Mouse (Mus musculus): ENCODE results near the gene Parp3. TPM values are rescaled to one million over a fixed set of nuclear protein-coding genes. Genes with fewer than 3 reads are reported as not detected.

Gene Parp3
- 0.98 and 1.6 TPM in 2 replicates for polyA plus RNA-seq (2014; fragmentation: Nextera tagmentation; extraction: Ambion mirVana)

GRCm38 (mm10) chr9:106476924-106477484, at the start of gene Parp3:
TSS of gene Parp3 (minus strand) at chr9:106476949.
- peaks cover 13% of the 10 kb centered on the region for H3K4me1 ChIP-seq (ENCODE audit: control insufficient read depth, insufficient read depth, low read length)

GRCm38 (mm10) chr9:106519909-106520308, 43.2 kb upstream of the Parp3 start:
- Histone ChIP-seq H3K4me3 (ENCODE audit: low read depth, low read length) (no peak overlapping the region), H3K4me1 (ENCODE audit: control insufficient read depth, insufficient read depth, low read length) (no peaks in the 10 kb centered on the region), H3K4me2 (ENCODE audit: low read depth) (no peak overlapping the region), H3K27me3 (ENCODE audit: control insufficient read depth, insufficient read depth, low read length) (no peaks in the 10 kb centered on the region), H3K9ac (ENCODE audit: low read length) (no peak overlapping the region), H3K9me3 (ENCODE audit: control insufficient read depth, low read length) (no peaks in the 10 kb centered on the region), H3K27ac (ENCODE audit: low read depth, low read length) (no peak overlapping the region), H3K36me3 (ENCODE audit: control insufficient read depth, insufficient read depth, low read length) (no peaks in the 10 kb centered on the region)
- no peak for ATAC-seq (ENCODE audit: insufficient read depth, low FRiP score, low TSS enrichment)
- WGBS = 81% methylated on average over 8 of the region's 8 CpGs
- no peak for DNase-seq (ENCODE audit: low spot score)

More at GRCm38 (mm10) chr9:106476924-106477484, at the start of gene Parp3:
- peak within 1 kb of the TSS; percentile 75 for H3K9ac ChIP-seq (ENCODE audit: low read length)
- H3K9me3 ChIP-seq (ENCODE audit: control insufficient read depth, low read length) = no peaks in the 10 kb centered on the region
- H3K4me3 ChIP-seq (ENCODE audit: low read depth, low read length) = peak within 1 kb of the TSS; percentile 73
- ATAC-seq (ENCODE audit: insufficient read depth, low FRiP score, low TSS enrichment) (peak; percentile 96), DNase-seq (ENCODE audit: low spot score) (peak; percentile 99)
- H3K36me3 ChIP-seq (ENCODE audit: control insufficient read depth, insufficient read depth, low read length) = no peaks in the 10 kb centered on the region
- under 1% methylated on average over 41 of the region's 41 CpGs for WGBS
- H3K27me3 ChIP-seq (ENCODE audit: control insufficient read depth, insufficient read depth, low read length) = no peaks in the 10 kb centered on the region
- no peak within 1 kb of the TSS for H3K27ac ChIP-seq (ENCODE audit: low read depth, low read length)
- peak within 1 kb of the TSS; percentile 92 for H3K4me2 ChIP-seq (ENCODE audit: low read depth)

- WGBS = 82% methylated on average over 2 of the region's 2 CpGs
- ATAC-seq (ENCODE audit: insufficient read depth, low FRiP score, low TSS enrichment) (no peak), DNase-seq (ENCODE audit: low spot score) (no peak)
- H3K27ac ChIP-seq (ENCODE audit: low read depth, low read length) = no peak overlapping the region
- no peaks in the 10 kb centered on the region for H3K36me3 ChIP-seq (ENCODE audit: control insufficient read depth, insufficient read depth, low read length)
- no peak overlapping the region for H3K9ac ChIP-seq (ENCODE audit: low read length)
- H3K27me3 ChIP-seq (ENCODE audit: control insufficient read depth, insufficient read depth, low read length) = no peaks in the 10 kb centered on the region
- no peaks in the 10 kb centered on the region for H3K9me3 ChIP-seq (ENCODE audit: control insufficient read depth, low read length)
- H3K4me3 ChIP-seq (ENCODE audit: low read depth, low read length) = no peak overlapping the region
- no peak overlapping the region for H3K4me2 ChIP-seq (ENCODE audit: low read depth)
- no peaks in the 10 kb centered on the region for H3K4me1 ChIP-seq (ENCODE audit: control insufficient read depth, insufficient read depth, low read length)
These were observed 42.7 kb upstream of the Parp3 start for GRCm38 (mm10) chr9:106519433-106519832.

GRCm38 (mm10) chr9:106514273-106514672, 37.5 kb upstream of the Parp3 start, which contains the start of gene Iqcf5:
TSS of gene Iqcf5 (plus strand) at chr9:106514573.
- no peak for DNase-seq (ENCODE audit: low spot score)
- no peak within 1 kb of the TSS for H3K4me2 ChIP-seq (ENCODE audit: low read depth)
- no peak within 1 kb of the TSS for H3K4me3 ChIP-seq (ENCODE audit: low read depth, low read length)
- no peak within 1 kb of the TSS for H3K27ac ChIP-seq (ENCODE audit: low read depth, low read length)
- H3K27me3 ChIP-seq (ENCODE audit: control insufficient read depth, insufficient read depth, low read length) = no peaks in the 10 kb centered on the region
- no peaks in the 10 kb centered on the region for H3K4me1 ChIP-seq (ENCODE audit: control insufficient read depth, insufficient read depth, low read length)
- ATAC-seq (ENCODE audit: insufficient read depth, low FRiP score, low TSS enrichment) = no peak
- H3K36me3 ChIP-seq (ENCODE audit: control insufficient read depth, insufficient read depth, low read length) = no peaks in the 10 kb centered on the region
- H3K9ac ChIP-seq (ENCODE audit: low read length) = no peak within 1 kb of the TSS
- 88% methylated on average over 4 of the region's 4 CpGs for WGBS
- no peaks in the 10 kb centered on the region for H3K9me3 ChIP-seq (ENCODE audit: control insufficient read depth, low read length)

GRCm38 (mm10) chr9:106513566-106513965, 36.8 kb upstream of the Parp3 start:
- Histone ChIP-seq H3K4me1 (ENCODE audit: control insufficient read depth, insufficient read depth, low read length) (no peaks in the 10 kb centered on the region), H3K27ac (ENCODE audit: low read depth, low read length) (no peak overlapping the region), H3K4me3 (ENCODE audit: low read depth, low read length) (no peak overlapping the region), H3K36me3 (ENCODE audit: control insufficient read depth, insufficient read depth, low read length) (no peaks in the 10 kb centered on the region), H3K4me2 (ENCODE audit: low read depth) (no peak overlapping the region), H3K27me3 (ENCODE audit: control insufficient read depth, insufficient read depth, low read length) (no peaks in the 10 kb centered on the region), H3K9me3 (ENCODE audit: control insufficient read depth, low read length) (no peaks in the 10 kb centered on the region), H3K9ac (ENCODE audit: low read length) (no peak overlapping the region)
- no peak for DNase-seq (ENCODE audit: low spot score)
- 82% methylated on average over 6 of the region's 6 CpGs for WGBS
- no peak for ATAC-seq (ENCODE audit: insufficient read depth, low FRiP score, low TSS enrichment)

GRCm38 (mm10) chr9:106512729-106513450, 36.1 kb upstream of the Parp3 start:
- 74% methylated on average over 13 of the region's 13 CpGs for WGBS
- no peak overlapping the region for H3K27ac ChIP-seq (ENCODE audit: low read depth, low read length)
- no peaks in the 10 kb centered on the region for H3K36me3 ChIP-seq (ENCODE audit: control insufficient read depth, insufficient read depth, low read length)
- H3K4me1 ChIP-seq (ENCODE audit: control insufficient read depth, insufficient read depth, low read length) = no peaks in the 10 kb centered on the region
- DNase-seq (ENCODE audit: low spot score) (no peak), ATAC-seq (ENCODE audit: insufficient read depth, low FRiP score, low TSS enrichment) (no peak)
- no peak overlapping the region for H3K4me3 ChIP-seq (ENCODE audit: low read depth, low read length)
- no peak overlapping the region for H3K4me2 ChIP-seq (ENCODE audit: low read depth)
- H3K27me3 ChIP-seq (ENCODE audit: control insufficient read depth, insufficient read depth, low read length) = no peaks in the 10 kb centered on the region
- H3K9me3 ChIP-seq (ENCODE audit: control insufficient read depth, low read length) = no peaks in the 10 kb centered on the region
- no peak overlapping the region for H3K9ac ChIP-seq (ENCODE audit: low read length)

- ATAC-seq (ENCODE audit: insufficient read depth, low FRiP score, low TSS enrichment) (no peak), DNase-seq (ENCODE audit: low spot score) (no peak)
- H3K4me3 ChIP-seq (ENCODE audit: low read depth, low read length) = no peak overlapping the region
- WGBS = 91% methylated on average over 10 of the region's 10 CpGs
- H3K9me3 ChIP-seq (ENCODE audit: control insufficient read depth, low read length) = no peaks in the 10 kb centered on the region
- no peak overlapping the region for H3K9ac ChIP-seq (ENCODE audit: low read length)
- H3K27ac ChIP-seq (ENCODE audit: low read depth, low read length) = no peak overlapping the region
- no peaks in the 10 kb centered on the region for H3K4me1 ChIP-seq (ENCODE audit: control insufficient read depth, insufficient read depth, low read length)
- no peaks in the 10 kb centered on the region for H3K27me3 ChIP-seq (ENCODE audit: control insufficient read depth, insufficient read depth, low read length)
- no peak overlapping the region for H3K4me2 ChIP-seq (ENCODE audit: low read depth)
- H3K36me3 ChIP-seq (ENCODE audit: control insufficient read depth, insufficient read depth, low read length) = no peaks in the 10 kb centered on the region
These were observed 32.6 kb upstream of the Parp3 start for GRCm38 (mm10) chr9:106509356-106509755.

- ATAC-seq (ENCODE audit: insufficient read depth, low FRiP score, low TSS enrichment) (no peak), DNase-seq (ENCODE audit: low spot score) (no peak)
- Histone ChIP-seq H3K36me3 (ENCODE audit: control insufficient read depth, insufficient read depth, low read length) (no peaks in the 10 kb centered on the region), H3K27me3 (ENCODE audit: control insufficient read depth, insufficient read depth, low read length) (no peaks in the 10 kb centered on the region), H3K4me1 (ENCODE audit: control insufficient read depth, insufficient read depth, low read length) (no peaks in the 10 kb centered on the region), H3K27ac (ENCODE audit: low read depth, low read length) (no peak overlapping the region), H3K4me3 (ENCODE audit: low read depth, low read length) (no peak overlapping the region), H3K4me2 (ENCODE audit: low read depth) (no peak overlapping the region), H3K9me3 (ENCODE audit: control insufficient read depth, low read length) (no peaks in the 10 kb centered on the region), H3K9ac (ENCODE audit: low read length) (no peak overlapping the region)
- 70% methylated on average over 6 of the region's 6 CpGs for WGBS
These were observed 27.5 kb upstream of the Parp3 start for GRCm38 (mm10) chr9:106504246-106504645.

- H3K4me3 ChIP-seq (ENCODE audit: low read depth, low read length) = no peak overlapping the region
- 87% methylated on average over 22 of the region's 22 CpGs for WGBS
- H3K4me1 ChIP-seq (ENCODE audit: control insufficient read depth, insufficient read depth, low read length) = no peaks in the 10 kb centered on the region
- ATAC-seq (ENCODE audit: insufficient read depth, low FRiP score, low TSS enrichment) = no peak
- H3K36me3 ChIP-seq (ENCODE audit: control insufficient read depth, insufficient read depth, low read length) = no peaks in the 10 kb centered on the region
- H3K9ac ChIP-seq (ENCODE audit: low read length) = no peak overlapping the region
- no peak overlapping the region for H3K27ac ChIP-seq (ENCODE audit: low read depth, low read length)
- DNase-seq (ENCODE audit: low spot score) = no peak
- no peaks in the 10 kb centered on the region for H3K27me3 ChIP-seq (ENCODE audit: control insufficient read depth, insufficient read depth, low read length)
- no peak overlapping the region for H3K4me2 ChIP-seq (ENCODE audit: low read depth)
- H3K9me3 ChIP-seq (ENCODE audit: control insufficient read depth, low read length) = no peaks in the 10 kb centered on the region
These were observed 25.1 kb upstream of the Parp3 start for GRCm38 (mm10) chr9:106501846-106502245.
